Mouse (Mus musculus): ENCODE data around the gene Ggct. TPM values are rescaled to one million over a fixed set of nuclear protein-coding genes. Genes with fewer than 3 reads are reported as not detected.

Ggct gene
- 1.3 and 2.2 TPM in 2 replicates for polyA plus RNA-seq (2012; rRNA removed)

DNA sequence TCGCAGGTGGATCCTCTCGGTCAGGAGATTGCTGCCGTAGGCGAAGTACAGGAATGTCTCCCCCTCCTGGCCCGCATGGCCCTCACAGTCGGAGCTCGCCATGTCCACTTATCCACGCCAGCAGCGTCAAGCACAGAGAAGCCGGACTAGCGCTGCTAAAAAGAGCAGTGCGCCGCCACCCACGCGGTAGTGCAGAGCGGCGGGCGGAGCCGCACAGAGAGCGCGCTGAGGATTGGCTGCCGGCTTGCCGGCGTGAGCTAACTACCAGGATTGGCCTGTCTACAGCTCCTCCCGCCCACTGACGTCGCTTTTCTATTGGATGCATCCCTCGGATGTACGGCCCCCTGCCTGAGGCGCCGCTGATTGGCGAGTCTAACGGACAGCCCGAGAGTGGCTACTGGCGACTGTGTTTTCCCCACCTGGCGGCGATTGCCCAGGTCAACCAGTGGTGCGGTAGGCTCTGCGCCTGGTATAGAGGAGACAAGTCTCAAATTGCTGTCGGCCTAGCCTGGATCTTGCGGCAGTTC lies at the start of gene Ggct:
Ggct (minus strand) TSS at position 217 of the 527 bp plus-strand sequence.

DNA sequence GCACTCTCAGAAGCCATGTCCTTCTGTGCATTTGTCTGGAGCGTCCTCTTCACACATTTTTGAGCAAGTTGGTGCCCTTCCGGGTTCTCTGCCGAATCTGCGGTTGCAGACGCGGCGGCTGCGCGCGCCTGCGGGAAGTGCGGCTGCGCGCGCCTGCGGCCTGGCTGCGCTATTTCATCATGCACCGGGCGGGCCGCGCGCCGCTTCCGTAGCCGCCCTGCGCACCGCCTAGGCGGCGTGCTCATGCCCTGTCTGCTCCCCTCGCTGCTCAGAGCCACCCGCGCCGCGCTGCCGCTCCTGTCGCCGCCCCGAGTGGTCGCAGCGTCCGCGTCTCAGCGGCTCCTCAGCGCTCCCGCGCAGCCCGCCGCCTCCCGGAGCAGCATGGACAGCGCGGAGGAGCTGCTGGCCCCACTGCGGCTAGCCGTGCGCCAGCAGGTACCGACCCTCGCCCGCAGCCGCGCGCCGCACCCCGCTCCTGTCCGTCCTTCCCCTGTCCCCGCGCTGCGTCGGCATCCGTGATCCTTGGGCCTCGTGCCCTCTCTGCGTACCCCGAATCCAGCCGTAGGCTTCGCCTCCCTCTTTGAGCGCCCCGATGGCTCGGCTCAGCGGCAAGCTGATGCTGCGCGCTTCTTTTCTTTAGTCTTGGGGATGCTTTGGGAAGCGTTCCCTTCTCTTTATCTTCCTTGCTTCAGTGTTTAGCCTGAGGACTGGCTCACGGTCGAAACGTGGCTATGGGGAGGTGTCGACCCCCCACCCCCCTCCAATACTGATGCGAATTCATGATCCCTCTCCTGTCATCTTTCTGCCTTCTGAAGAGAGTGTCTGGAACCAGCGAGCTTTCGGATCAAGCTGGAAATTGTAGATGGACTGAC lies 45.3 kb upstream of the Ggct start, which contains the start of gene Gars:
Gars (plus strand) TSS at position 209 of the 872 bp plus-strand sequence.

GRCm38 (mm10) chr6:54972111-54972928 lies 20.4 kb downstream of the Ggct start, which contains the start of gene Nod1:
Gene Nod1, minus strand, starts transcription at chr6:54972612.

Other genes with a start within 250 kb of the Ggct start
- gene Znrf2, start 176.0 kb downstream of the Ggct start, polyA plus RNA-seq (2012; rRNA removed): 4.9 and 5.4 TPM in 2 replicates
- 4.6 and 4.7 TPM in 2 replicates for gene Nod1, start 20.3 kb downstream of the Ggct start, polyA plus RNA-seq (2012; rRNA removed)
- 37.4 and 38.8 TPM in 2 replicates for gene Gars, start 45.1 kb upstream of the Ggct start, polyA plus RNA-seq (2012; rRNA removed)
- gene Crhr2, start 140.1 kb upstream of the Ggct start, polyA plus RNA-seq (2012; rRNA removed): 0.29 and 0.43 TPM in 2 replicates
- gene Inmt, start 182.1 kb upstream of the Ggct start, polyA plus RNA-seq (2012; rRNA removed): 0.36 and 3.1 TPM in 2 replicates
- 0.85 and 0.90 TPM in 2 replicates for gene Mindy4, start 210.4 kb upstream of the Ggct start, polyA plus RNA-seq (2012; rRNA removed)